Mouse (Mus musculus) midbrain, embryonic 14.5 days (tissue): ENCODE measurements around the gene Bcat2. TPM values are rescaled to one million over a fixed set of nuclear protein-coding genes. Genes with fewer than 3 reads are reported as not detected.
A peak's percentile ranks its signal among the peaks of the same experiment; 100 is the strongest.

Source experiments
- ATAC-seq: fragments of 200-750 bp; cut with Nextera tagmentation; 2 replicates; pipeline ENCODE4 v1.8.0; 2017; ENCODE audit warnings: moderate number of reproducible peaks, moderate library complexity; ENCODE audit not compliant: low FRiP score, low TSS enrichment
- DNase-seq: peaks from one replicate; pipeline ENCODE4 v3.0.0-alpha.2; 2015
- H3K27ac ChIP-seq: fragments of 300-500 bp; sonication (generic); replicated peaks from 2 replicates; pipeline ENCODE4 v1.5.1; 2014; ENCODE audit warnings: mild to moderate bottlenecking, low read depth, low read length, moderate library complexity
- H3K27me3 ChIP-seq: fragments of 300-500 bp; sonication (generic); 2 replicates; pipeline ENCODE4 v1.6.1; 2014; ENCODE audit warnings: low read length, control low read depth, mixed read lengths; ENCODE audit not compliant: control insufficient read depth, insufficient read depth
- H3K36me3 ChIP-seq: fragments of 300-500 bp; sonication (generic); 2 replicates; pipeline ENCODE4 v1.6.1; 2014; ENCODE audit warnings: low read length, control low read depth; ENCODE audit not compliant: control insufficient read depth, insufficient read depth
- H3K4me1 ChIP-seq: fragments of 300-500 bp; sonication (generic); 2 replicates; pipeline ENCODE4 v1.6.1; 2014; ENCODE audit warnings: mild to moderate bottlenecking, antibody characterized with exemption, low read length, control low read depth; ENCODE audit not compliant: control insufficient read depth, insufficient read depth
- H3K4me2 ChIP-seq: fragments of 300-500 bp; sonication (generic); 2 replicates; pipeline ENCODE4 v1.6.1; 2014; ENCODE audit warnings: mild to moderate bottlenecking, low read length, moderate library complexity
- H3K4me3 ChIP-seq: fragments of 300-500 bp; sonication (generic); replicated peaks from 2 replicates; pipeline ENCODE4 v1.5.1; 2014; ENCODE audit warnings: low read depth, low read length
- H3K9ac ChIP-seq: fragments of 300-500 bp; sonication (generic); replicated peaks from 2 replicates; pipeline ENCODE4 v1.6.1; 2014; ENCODE audit warnings: mild to moderate bottlenecking, low read length, moderate library complexity
- H3K9me3 ChIP-seq: fragments of 300-500 bp; sonication (generic); 2 replicates; pipeline ENCODE4 v1.6.1; 2016; ENCODE audit warnings: low read length, control low read depth, mixed read lengths; ENCODE audit not compliant: control insufficient read depth
- WGBS: fragments of 180-500 bp; shearing (Covaris S2); extraction: QIAGEN DNeasy Blood & Tissue Kit; methylation state at CpG from one replicate; pipeline ENCODE4 v1.1.7; 2014; 5-methylcytosine and 5-hydroxymethylcytosine counted together
- polyA plus RNA-seq: library from polyadenylated mRNA; unstranded; fragments of >200 nt; fragmentation: Nextera tagmentation; extraction: Ambion mirVana; gene quantifications from 2 replicates; pipeline ENCODE4 v1.2.1, GENCODE M21; 2014

The Bcat2 gene
- polyA plus RNA-seq: 14.9 and 16.9 TPM in 2 replicates

GRCm38 (mm10) chr7:45570103-45570741 lies at the start of gene Bcat2:
TSS of gene Bcat2 (plus strand) at chr7:45570153.
- Histone ChIP-seq H3K4me3 (peak within 1 kb of the TSS; percentile 65), H3K4me2 (peak within 1 kb of the TSS; percentile 68), H3K9me3 (no peaks in the 10 kb centered on the region), H3K36me3 (no peaks in the 10 kb centered on the region), H3K4me1 (peaks cover 17% of the 10 kb centered on the region), H3K9ac (peak within 1 kb of the TSS; percentile 85), H3K27ac (peak within 1 kb of the TSS; percentile 89), H3K27me3 (no peaks in the 10 kb centered on the region)
- DNase-seq: peak; percentile 85
- ATAC-seq: peak; percentile 76
- 3% methylated on average over 42 of the region's 42 CpGs for WGBS

GRCm38 (mm10) chr7:45520605-45521004 lies 49.3 kb upstream of the Bcat2 start:
- no peak overlapping the region for H3K27ac ChIP-seq
- WGBS: 94% methylated on average over 7 of the region's 7 CpGs
- no peak overlapping the region for H3K9ac ChIP-seq
- no peak overlapping the region for H3K4me3 ChIP-seq
- DNase-seq: no peak
- H3K9me3 ChIP-seq: no peaks in the 10 kb centered on the region
- H3K4me1 ChIP-seq: peaks cover 11% of the 10 kb centered on the region
- no peaks in the 10 kb centered on the region for H3K27me3 ChIP-seq
- ATAC-seq: no peak
- H3K4me2 ChIP-seq: no peak overlapping the region
- H3K36me3 ChIP-seq: no peaks in the 10 kb centered on the region

GRCm38 (mm10) chr7:45521728-45522184 lies 48.2 kb upstream of the Bcat2 start:
- Histone ChIP-seq H3K4me2 (peak overlapping the region; percentile 58), H3K27me3 (no peaks in the 10 kb centered on the region), H3K36me3 (no peaks in the 10 kb centered on the region), H3K4me3 (peak overlapping the region; percentile 42), H3K4me1 (peaks cover 12% of the 10 kb centered on the region), H3K9me3 (no peaks in the 10 kb centered on the region), H3K9ac (peak overlapping the region; percentile 51; the same call in 1 of the 2 replicates), H3K27ac (peak overlapping the region; percentile 83)
- WGBS: under 1% methylated on average over 28 of the region's 28 CpGs
- ATAC-seq: peak; percentile 75
- DNase-seq: peak; percentile 97

- Histone ChIP-seq H3K27ac (no peak overlapping the region), H3K27me3 (no peaks in the 10 kb centered on the region), H3K4me2 (peak overlapping the region; percentile 58)
These were observed 47.7 kb upstream of the Bcat2 start for GRCm38 (mm10) chr7:45522194-45522752.

GRCm38 (mm10) chr7:45522957-45523676 lies 46.8 kb upstream of the Bcat2 start:
- Histone ChIP-seq H3K27ac (no peak overlapping the region), H3K9ac (no peak overlapping the region), H3K27me3 (no peaks in the 10 kb centered on the region), H3K36me3 (no peaks in the 10 kb centered on the region), H3K4me2 (no peak overlapping the region), H3K9me3 (no peaks in the 10 kb centered on the region), H3K4me3 (no peak overlapping the region), H3K4me1 (peaks cover 12% of the 10 kb centered on the region)
- WGBS: 77% methylated on average over 18 of the region's 18 CpGs
- ATAC-seq (no peak), DNase-seq (no peak)

More at GRCm38 (mm10) chr7:45522194-45522752, 47.7 kb upstream of the Bcat2 start:
- no peaks in the 10 kb centered on the region for H3K36me3 ChIP-seq
- H3K4me1 ChIP-seq: peaks cover 12% of the 10 kb centered on the region
- H3K9ac ChIP-seq: no peak overlapping the region
- no peak for ATAC-seq
- peak overlapping the region; percentile 42 for H3K4me3 ChIP-seq
- 55% methylated on average over 16 of the region's 16 CpGs for WGBS
- DNase-seq: no peak
- no peaks in the 10 kb centered on the region for H3K9me3 ChIP-seq

- no peaks in the 10 kb centered on the region for H3K27me3 ChIP-seq
- peaks cover 12% of the 10 kb centered on the region for H3K4me1 ChIP-seq
- no peak overlapping the region for H3K4me3 ChIP-seq
- H3K27ac ChIP-seq: no peak overlapping the region
- DNase-seq: no peak
- H3K9ac ChIP-seq: no peak overlapping the region
- WGBS: 90% methylated on average over 13 of the region's 13 CpGs
- no peaks in the 10 kb centered on the region for H3K36me3 ChIP-seq
- no peak overlapping the region for H3K4me2 ChIP-seq
- no peaks in the 10 kb centered on the region for H3K9me3 ChIP-seq
- ATAC-seq: no peak
These were observed 46.2 kb upstream of the Bcat2 start for GRCm38 (mm10) chr7:45523678-45524170.

- ATAC-seq (no peak), DNase-seq (peak; percentile 27)
- peaks cover 12% of the 10 kb centered on the region for H3K4me1 ChIP-seq
- 31% methylated on average over 12 of the region's 12 CpGs for WGBS
- peak overlapping the region; percentile 68 for H3K4me3 ChIP-seq
- H3K27ac ChIP-seq: no peak overlapping the region
- no peaks in the 10 kb centered on the region for H3K9me3 ChIP-seq
- H3K4me2 ChIP-seq: peak overlapping the region; percentile 89
- no peaks in the 10 kb centered on the region for H3K36me3 ChIP-seq
- no peaks in the 10 kb centered on the region for H3K27me3 ChIP-seq
- H3K9ac ChIP-seq: peak overlapping the region; percentile 81
These were observed 44.9 kb upstream of the Bcat2 start for GRCm38 (mm10) chr7:45524841-45525621.

- H3K27me3 ChIP-seq: no peaks in the 10 kb centered on the region
- DNase-seq: peak; percentile 94
- H3K4me2 ChIP-seq: peak within 1 kb of the TSS; percentile 89
- H3K4me3 ChIP-seq: peak within 1 kb of the TSS; percentile 68
- peak; percentile 82 for ATAC-seq
- H3K4me1 ChIP-seq: peaks cover 12% of the 10 kb centered on the region
- peak within 1 kb of the TSS; percentile 81 for H3K9ac ChIP-seq
- H3K9me3 ChIP-seq: no peaks in the 10 kb centered on the region
- peak within 1 kb of the TSS; percentile 74 for H3K27ac ChIP-seq
- WGBS: under 1% methylated on average over 54 of the region's 54 CpGs
- no peaks in the 10 kb centered on the region for H3K36me3 ChIP-seq
These were observed 44.0 kb upstream of the Bcat2 start, which contains the start of the genes Ppp1r15a and Plekha4 for GRCm38 (mm10) chr7:45525809-45526473. TSS of gene Ppp1r15a (minus strand) at chr7:45526268. TSS of gene Plekha4 (plus strand) at chr7:45526330.
